In the genomic region with DNA sequence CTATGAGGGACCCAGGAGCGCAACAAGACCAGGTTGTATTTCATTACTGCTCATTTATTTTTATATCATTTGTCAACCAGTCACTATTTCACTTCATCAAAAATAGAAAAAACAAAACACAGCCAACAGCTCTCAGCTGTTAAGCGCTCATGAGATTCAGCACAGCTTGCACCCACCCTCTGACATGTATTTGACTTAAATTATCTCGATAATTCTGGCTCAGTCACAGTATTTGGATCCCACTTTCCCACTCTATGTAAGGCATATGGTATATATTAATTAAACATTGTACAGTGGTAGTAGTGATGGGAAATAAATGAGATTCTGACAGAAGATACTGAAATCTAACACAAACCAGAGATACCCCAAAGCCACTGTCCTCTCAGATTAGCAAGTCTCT, we compare ENCODE assay signal across 27 mouse cellular contexts.
"Had no signal": no experiment of that assay in that cellular context is flagged by ENCODE, and none has a peak within 500 bp of the region (broad histone marks: within the 10 kb centered on the region; RNA-seq: fewer than 3 reads in every experiment).

No protein-coding gene starts in this region.

- H3K4me3 ChIP-seq: heart, adult 2 months; heart, embryonic 13.5 days; heart, embryonic 15.5 days; hindbrain, embryonic 10.5 days; hindbrain, embryonic 12.5 days; intestine, embryonic 15.5 days; left cerebral cortex, adult 2 months; limb, embryonic 10.5 days; limb, embryonic 12.5 days; liver, embryonic 13.5 days; liver, embryonic 15.5 days had no signal

- H3K9ac ChIP-seq: heart, embryonic 13.5 days; heart, embryonic 15.5 days; hindbrain, embryonic 12.5 days; hindbrain, embryonic 14.5 days; intestine, embryonic 15.5 days; limb, embryonic 12.5 days; liver, embryonic 13.5 days; liver, embryonic 15.5 days had no signal

- H3K4me1 ChIP-seq: intestine, embryonic 15.5 days; liver, embryonic 13.5 days; liver, embryonic 15.5 days had no signal

- DNase-seq: gastrocnemius, postnatal 14 days; gastrocnemius, postnatal 36 days; heart, adult 2 months; heart, postnatal 14 days; heart, postnatal 36 days; kidney, adult 18-20 months; kidney, adult 8-10 months; kidney, postnatal 10 days; kidney, postnatal 25 days; kidney, postnatal 4 days; liver; liver, embryonic 13.5 days had no signal

- H3K27me3 ChIP-seq: heart, embryonic 13.5 days; heart, embryonic 15.5 days; intestine, embryonic 15.5 days; limb, embryonic 12.5 days; liver, embryonic 13.5 days; liver, embryonic 15.5 days had no signal

- ATAC-seq: hindbrain, embryonic 16.5 days; inflammation-experienced regulatory T-cells, adult 6 months; intestine, embryonic 15.5 days; intestine, postnatal 0 days had no signal

- H3K27ac ChIP-seq: heart, embryonic 13.5 days; heart, embryonic 15.5 days; hindbrain, embryonic 10.5 days; hindbrain, embryonic 12.5 days; hindbrain, embryonic 14.5 days; intestine, embryonic 15.5 days; left cerebral cortex, adult 2 months; limb, embryonic 10.5 days; limb, embryonic 12.5 days; liver, embryonic 13.5 days; liver, embryonic 15.5 days had no signal

- H3K9me3 ChIP-seq: heart, embryonic 13.5 days; heart, embryonic 15.5 days; hindbrain, embryonic 10.5 days; hindbrain, embryonic 12.5 days; intestine, embryonic 15.5 days; limb, embryonic 10.5 days; limb, embryonic 12.5 days; liver, embryonic 13.5 days; liver, embryonic 15.5 days had no signal

- H3K36me3 ChIP-seq: heart, embryonic 13.5 days; heart, embryonic 15.5 days; hindbrain, embryonic 10.5 days; hindbrain, embryonic 12.5 days; intestine, embryonic 15.5 days; liver, embryonic 13.5 days; liver, embryonic 15.5 days had no signal

- H3K4me2 ChIP-seq: heart, embryonic 11.5 days; heart, embryonic 13.5 days; heart, embryonic 15.5 days; hindbrain, embryonic 12.5 days; hindbrain, embryonic 14.5 days; intestine, embryonic 15.5 days; limb, embryonic 12.5 days; liver, embryonic 11.5 days; liver, embryonic 13.5 days; liver, embryonic 15.5 days had no signal
